ENCODE assay signal across 9 mouse cellular contexts in the genomic region with DNA sequence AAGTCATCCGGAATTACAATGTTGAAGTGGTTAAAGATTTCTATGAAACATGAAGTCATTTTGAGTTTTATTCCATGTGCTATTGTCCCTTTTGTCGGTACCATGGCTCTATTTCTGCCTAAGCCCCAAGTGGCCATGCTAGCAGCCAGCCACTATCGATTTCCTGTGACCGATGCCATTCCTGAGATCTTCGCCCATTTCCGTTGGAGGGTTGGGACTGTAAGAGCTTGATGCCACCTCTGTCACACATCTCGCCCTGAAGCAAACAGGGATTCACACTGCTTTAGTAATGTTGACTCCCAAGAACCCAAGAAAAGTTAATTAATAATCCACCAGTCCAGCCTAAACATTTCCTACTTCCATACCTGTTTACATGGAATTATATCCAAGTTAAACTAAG. TPM values are rescaled to one million over a fixed set of nuclear protein-coding genes. Genes with fewer than 3 reads are reported as not detected.
DNase-seq lines count a peak whose midpoint lies in the region; ATAC-seq and TF ChIP-seq lines count a peak whose summit lies in the region.
"Had no signal": no experiment of that assay in that cellular context is flagged by ENCODE, and none has a peak within 500 bp of the region (broad histone marks: within the 10 kb centered on the region; RNA-seq: fewer than 3 reads in every experiment).

No protein-coding gene starts in this region.

- peaks cover 9% of the 10 kb centered on the region; the same call in 1 of the 2 replicates for H3K4me1 ChIP-seq in kidney, embryonic 14.5 days (ENCODE audit: control insufficient read depth, insufficient read depth, low read length)
- peaks cover 5% of the 10 kb centered on the region; the same call in 1 of the 2 replicates for H3K4me1 ChIP-seq in hindbrain, postnatal 0 days (ENCODE audit: insufficient read depth, low read length)
- H3K4me1 ChIP-seq in midbrain, postnatal 0 days (ENCODE audit: insufficient read depth, low read length), result no peaks in the 10 kb centered on the region

- peak overlapping the region; percentile 96; the same call in 1 of the 2 replicates for H3K4me3 ChIP-seq in kidney, embryonic 14.5 days (ENCODE audit: low read length)
- H3K4me3 ChIP-seq in hindbrain, postnatal 0 days (ENCODE audit: low read length), result peak overlapping the region; percentile 100; the same call in 1 of the 2 replicates
- peak overlapping the region; percentile 100; the same call in 1 of the 2 replicates for H3K4me3 ChIP-seq in midbrain, postnatal 0 days (ENCODE audit: low read depth, low read length)

- H3K9me3 ChIP-seq in kidney, embryonic 14.5 days (ENCODE audit: control insufficient read depth, low read length), result no peaks in the 10 kb centered on the region
- no peaks in the 10 kb centered on the region for H3K9me3 ChIP-seq in hindbrain, postnatal 0 days (ENCODE audit: low read length)
- H3K9me3 ChIP-seq in midbrain, postnatal 0 days (ENCODE audit: low read length), result no peaks in the 10 kb centered on the region

- DNase-seq in kidney, postnatal 10 days, result no peak
- DNase-seq in adipocyte (ENCODE audit: low spot score), result peak; percentile 55
- DNase-seq in hindbrain, postnatal 0 days (ENCODE audit: low spot score), result no peak
- no peak for DNase-seq in midbrain, postnatal 0 days (ENCODE audit: low spot score)
- no peak for DNase-seq in spleen, adult 12 weeks (ENCODE audit: low spot score)
- no peak for DNase-seq in kidney, adult 11 months
- DNase-seq in urinary bladder, postnatal 36 days (ENCODE audit: low spot score in 2 of 2), result no peak
- DNase-seq: adrenal gland, postnatal 14 days had no signal

- H3K27ac ChIP-seq in kidney, embryonic 14.5 days (ENCODE audit: low read depth, low read length), result no peak overlapping the region
- no peak overlapping the region for H3K27ac ChIP-seq in hindbrain, postnatal 0 days
- H3K27ac ChIP-seq in midbrain, postnatal 0 days (ENCODE audit: low read depth, low read length), result no peak overlapping the region

- peak overlapping the region; percentile 68; the same call in 1 of the 2 replicates for H3K4me2 ChIP-seq in kidney, embryonic 14.5 days (replicated peaks; ENCODE audit: low read depth, low read length)
- peak overlapping the region; percentile 80 for H3K4me2 ChIP-seq in hindbrain, postnatal 0 days (ENCODE audit: low read depth, low read length)
- peak overlapping the region; percentile 64; the same call in 1 of the 2 replicates for H3K4me2 ChIP-seq in midbrain, postnatal 0 days (ENCODE audit: low read depth, low read length, poor library complexity, severe bottlenecking)

- no peak overlapping the region; the same call in 1 of the 2 replicates for H3K9ac ChIP-seq in kidney, embryonic 14.5 days (ENCODE audit: low read depth, low read length)
- no peak overlapping the region for H3K9ac ChIP-seq in hindbrain, postnatal 0 days (replicated peaks; ENCODE audit: low read length)
- no peak overlapping the region for H3K9ac ChIP-seq in midbrain, postnatal 0 days (replicated peaks; ENCODE audit: low read length, poor library complexity, severe bottlenecking)

- peaks cover 58% of the 10 kb centered on the region for H3K36me3 ChIP-seq in kidney, embryonic 14.5 days (ENCODE audit: control insufficient read depth, insufficient read depth, low read length)
- H3K36me3 ChIP-seq in hindbrain, postnatal 0 days (ENCODE audit: insufficient read depth, low read length), result peaks cover 20% of the 10 kb centered on the region
- H3K36me3 ChIP-seq in midbrain, postnatal 0 days (ENCODE audit: insufficient read depth, low read length), result peaks cover 13% of the 10 kb centered on the region; the same call in 1 of the 2 replicates

- H3K27me3 ChIP-seq in kidney, embryonic 14.5 days (ENCODE audit: control insufficient read depth, insufficient read depth, low read length), result no peaks in the 10 kb centered on the region
- no peaks in the 10 kb centered on the region for H3K27me3 ChIP-seq in hindbrain, postnatal 0 days (ENCODE audit: insufficient read depth, low read length)
- H3K27me3 ChIP-seq in midbrain, postnatal 0 days (ENCODE audit: insufficient read depth, low read length), result no peaks in the 10 kb centered on the region

- no peak for TF ChIP-seq CTCF in hindbrain, postnatal 0 days (IDR thresholded peaks at IDR 0.05; ENCODE audit: low read depth)
- TF ChIP-seq CTCF in midbrain, postnatal 0 days (IDR thresholded peaks at IDR 0.05), result no peak

- WGBS in kidney, embryonic 14.5 days, result 82% methylated on average over 7 of the region's 7 CpGs
- WGBS in hindbrain, postnatal 0 days, result 57% methylated on average over 7 of the region's 7 CpGs
- 57% methylated on average over 7 of the region's 7 CpGs for WGBS in midbrain, postnatal 0 days

- ATAC-seq in kidney, embryonic 14.5 days (ENCODE audit: low FRiP score, low TSS enrichment), result no peak
- ATAC-seq in hindbrain, postnatal 0 days, result no peak
- no peak for ATAC-seq in midbrain, postnatal 0 days (ENCODE audit: low FRiP score)

RNA-seq across cellular contexts. Expression of a gene that starts 2.4 kb away (rescaled TPM):
- polyA plus RNA-seq in kidney, embryonic 14.5 days (2014; fragmentation: Nextera tagmentation; extraction: Ambion mirVana), result 683 and 751 TPM in 2 replicates
- total RNA-seq in hindbrain, postnatal 0 days (2014; rRNA removed), result 250 and 341 TPM in 2 replicates
- 448 and 480 TPM in 2 replicates for polyA plus RNA-seq in hindbrain, postnatal 0 days (2015; fragmentation: Nextera tagmentation; extraction: Ambion mirVana)
- total RNA-seq in midbrain, postnatal 0 days (2014; rRNA removed), result 234 and 372 TPM in 2 replicates
- polyA plus RNA-seq in midbrain, postnatal 0 days (2015; fragmentation: Nextera tagmentation; extraction: Ambion mirVana), result 387 and 466 TPM in 2 replicates

RNA-seq across cellular contexts. Expression of a gene that starts 18.6 kb away (rescaled TPM):
- polyA plus RNA-seq in kidney, embryonic 14.5 days (2014; fragmentation: Nextera tagmentation; extraction: Ambion mirVana), result 68.8 and 71.7 TPM in 2 replicates
- 27.3 and 31.0 TPM in 2 replicates for total RNA-seq in hindbrain, postnatal 0 days (2014; rRNA removed)
- 100 and 105 TPM in 2 replicates for polyA plus RNA-seq in hindbrain, postnatal 0 days (2015; fragmentation: Nextera tagmentation; extraction: Ambion mirVana)
- total RNA-seq in midbrain, postnatal 0 days (2014; rRNA removed), result 27.6 and 37.4 TPM in 2 replicates
- 108 and 116 TPM in 2 replicates for polyA plus RNA-seq in midbrain, postnatal 0 days (2015; fragmentation: Nextera tagmentation; extraction: Ambion mirVana)

RNA-seq across cellular contexts. Expression of a gene that starts 33.7 kb away (rescaled TPM):
- 40.8 and 44.6 TPM in 2 replicates for polyA plus RNA-seq in kidney, embryonic 14.5 days (2014; fragmentation: Nextera tagmentation; extraction: Ambion mirVana)
- 42.2 and 49.2 TPM in 2 replicates for total RNA-seq in hindbrain, postnatal 0 days (2014; rRNA removed)
- polyA plus RNA-seq in hindbrain, postnatal 0 days (2015; fragmentation: Nextera tagmentation; extraction: Ambion mirVana), result 37.5 and 39.2 TPM in 2 replicates
- total RNA-seq in midbrain, postnatal 0 days (2014; rRNA removed), result 34.5 and 40.3 TPM in 2 replicates
- polyA plus RNA-seq in midbrain, postnatal 0 days (2015; fragmentation: Nextera tagmentation; extraction: Ambion mirVana), result 34.9 and 38.5 TPM in 2 replicates

RNA-seq across cellular contexts. Expression of a gene that starts 33.8 kb away (rescaled TPM):
- polyA plus RNA-seq in kidney, embryonic 14.5 days (2014; fragmentation: Nextera tagmentation; extraction: Ambion mirVana), result 417 and 550 TPM in 2 replicates
- 113 and 152 TPM in 2 replicates for total RNA-seq in hindbrain, postnatal 0 days (2014; rRNA removed)
- polyA plus RNA-seq in hindbrain, postnatal 0 days (2015; fragmentation: Nextera tagmentation; extraction: Ambion mirVana), result 604 and 613 TPM in 2 replicates
- 89.4 and 107 TPM in 2 replicates for total RNA-seq in midbrain, postnatal 0 days (2014; rRNA removed)
- 521 and 552 TPM in 2 replicates for polyA plus RNA-seq in midbrain, postnatal 0 days (2015; fragmentation: Nextera tagmentation; extraction: Ambion mirVana)

RNA-seq across cellular contexts. Expression of a gene that starts 50.8 kb away (rescaled TPM):
- polyA plus RNA-seq in kidney, embryonic 14.5 days (2014; fragmentation: Nextera tagmentation; extraction: Ambion mirVana), result 3.4 and 13.2 TPM in 2 replicates
- 46.0 and 82.1 TPM in 2 replicates for total RNA-seq in hindbrain, postnatal 0 days (2014; rRNA removed)
- polyA plus RNA-seq in hindbrain, postnatal 0 days (2015; fragmentation: Nextera tagmentation; extraction: Ambion mirVana), result 10.6 and 12.0 TPM in 2 replicates
- 54.1 and 56.8 TPM in 2 replicates for total RNA-seq in midbrain, postnatal 0 days (2014; rRNA removed)
- polyA plus RNA-seq in midbrain, postnatal 0 days (2015; fragmentation: Nextera tagmentation; extraction: Ambion mirVana), result 10.1 and 10.8 TPM in 2 replicates
